Mouse (Mus musculus): Measurements from ENCODE around the gene Vmn2r42.
"Not testable (repeated sequence)": the region's sequence is repeated elsewhere in the genome, so short reads cannot be mapped to it uniquely, and the experiment has no call there.

Gene Vmn2r42

GRCm38 (mm10) chr7:8200220-8200619 lies at the start of gene Vmn2r42:
Gene Vmn2r42 (minus strand): TSS chr7:8200320.
- not testable (repeated sequence) for DNase-seq

GRCm38 (mm10) chr7:8161554-8161953 lies 38.6 kb downstream of the Vmn2r42 start, which contains the start of gene Vmn2r41:
Gene Vmn2r41 (minus strand): TSS chr7:8161654.
- DNase-seq = not testable (repeated sequence)
